Mouse (Mus musculus) urinary bladder, postnatal 25 days (tissue): ENCODE measurements at regions not wholly inside any gene's neighbourhood (a gene's known extent, or its start where the extent isn't known, plus 50 kb on each side); places are given as distances from the start of the nearest gene placed in this dataset.

ENCODE experiments used
- DNase-seq: peaks from one replicate; pipeline ENCODE4 v3.0.0; 2022; ENCODE audit warnings: low spot score

- DNase-seq, result no peak
Measured at GRCm38 (mm10) chr10:39218151-39218550, 54.6 kb upstream of the Ccn6 start.

DNA sequence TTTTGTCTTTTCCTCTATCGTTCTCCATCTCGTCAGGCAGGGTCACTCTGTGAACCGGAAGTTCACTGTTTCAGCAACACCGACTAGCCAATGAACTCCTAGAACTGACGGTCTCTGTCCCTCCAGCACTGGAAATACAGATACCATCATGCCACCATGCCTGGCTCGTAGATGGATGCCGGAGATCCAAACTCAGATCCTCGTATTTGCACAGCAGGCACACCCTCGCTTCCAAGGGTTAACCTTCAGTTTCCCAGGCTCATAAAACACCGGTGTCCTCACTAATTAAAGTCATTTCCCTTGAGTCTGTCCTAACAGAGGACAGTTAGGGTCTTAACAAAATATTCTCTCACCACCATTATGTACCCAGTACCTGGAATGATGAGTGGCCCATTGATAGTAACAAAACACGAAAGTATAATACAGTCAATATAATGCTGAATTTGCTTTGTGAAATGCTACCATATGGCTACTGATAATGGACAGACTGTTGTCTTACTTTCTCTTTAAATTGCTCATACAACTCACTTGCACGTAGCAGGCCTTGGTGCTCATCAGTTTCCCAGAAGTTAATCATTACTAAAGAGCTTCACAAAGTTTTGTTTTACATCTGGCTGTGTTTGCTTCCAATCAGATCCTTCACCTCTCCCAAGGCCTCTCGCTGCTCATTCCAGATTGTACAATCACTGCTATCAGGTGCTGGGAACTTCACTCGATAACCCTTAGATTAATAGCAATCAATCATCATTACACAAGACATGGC is 52.7 kb upstream of the Ccn6 start:
- no peak for DNase-seq

- no peak for DNase-seq
Measured at GRCm38 (mm10) chr10:39214563-39214962, 51.0 kb upstream of the Ccn6 start.
